Mouse (Mus musculus) heart, embryonic 14.5 days (tissue): ENCODE results near the gene Jund. TPM values are rescaled to one million over a fixed set of nuclear protein-coding genes. Genes with fewer than 3 reads are reported as not detected.

Experiments
- ATAC-seq: fragments of 200-750 bp; cut with Nextera tagmentation; 2 replicates; pipeline ENCODE4 v1.8.0; 2017; ENCODE audit warnings: low read depth, moderate TSS enrichment; ENCODE audit not compliant: insufficient number of reproducible peaks, insufficient read depth, low FRiP score
- H3K27ac ChIP-seq, 2 experiments: fragments of 200-500 bp in 1 of 2; fragments of 300-500 bp in 1 of 2; sonication (generic) in 1 of 2; replicated peaks in 1 of 2; 2 replicates each; pipeline ENCODE4 v1.5.1; 2012 to 2014; ENCODE audit warnings: low read depth in 2 of 2, low read length in 2 of 2, control low read depth in 1 of 2, mild to moderate bottlenecking in 1 of 2, mixed read lengths in 1 of 2; ENCODE audit not compliant: control insufficient read depth in 1 of 2, insufficient read depth in 1 of 2
- H3K27me3 ChIP-seq: fragments of 300-500 bp; sonication (generic); 2 replicates; pipeline ENCODE4 v1.6.1; 2014; ENCODE audit warnings: mild to moderate bottlenecking, low read length, control low read depth; ENCODE audit not compliant: control insufficient read depth, insufficient read depth
- H3K36me3 ChIP-seq: fragments of 300-500 bp; sonication (generic); 2 replicates; pipeline ENCODE4 v1.6.1; 2014; ENCODE audit warnings: mild to moderate bottlenecking, control low read depth, low read length, mixed read lengths; ENCODE audit not compliant: control insufficient read depth, insufficient read depth
- H3K4me1 ChIP-seq, 2 experiments: fragments of 200-500 bp in 1 of 2; fragments of 300-500 bp in 1 of 2; sonication (generic) in 1 of 2; 2 replicates each; pipeline ENCODE4 v1.6.1; 2012 to 2014; ENCODE audit warnings: low read length in 2 of 2, control low read depth in 1 of 2, mixed read lengths in 1 of 2; ENCODE audit not compliant: control insufficient read depth in 2 of 2, insufficient read depth in 2 of 2
- H3K4me2 ChIP-seq: fragments of 300-500 bp; sonication (generic); 2 replicates; pipeline ENCODE4 v1.6.1; 2014; ENCODE audit warnings: mild to moderate bottlenecking, low read length
- H3K4me3 ChIP-seq, 2 experiments: fragments of 200-500 bp in 1 of 2; fragments of 300-500 bp in 1 of 2; sonication (generic) in 1 of 2; 2 replicates each; pipeline ENCODE4 v1.5.1; 2012 to 2014; ENCODE audit warnings: low read length in 2 of 2, mild to moderate bottlenecking in 2 of 2, control low read depth in 1 of 2, low read depth in 1 of 2, moderate library complexity in 1 of 2; ENCODE audit not compliant: control insufficient read depth in 1 of 2, insufficient read depth in 1 of 2
- H3K9ac ChIP-seq: fragments of 300-500 bp; sonication (generic); 2 replicates; pipeline ENCODE4 v1.6.1; 2014; ENCODE audit warnings: mild to moderate bottlenecking, low read length
- H3K9me3 ChIP-seq: fragments of 300-500 bp; sonication (generic); 2 replicates; pipeline ENCODE4 v1.6.1; 2016; ENCODE audit warnings: low read length, control low read depth; ENCODE audit not compliant: control insufficient read depth
- WGBS: fragments of 180-500 bp; shearing (Covaris S2); extraction: QIAGEN DNeasy Blood & Tissue Kit; methylation state at CpG from one replicate; pipeline ENCODE4 v1.1.7; 2014; 5-methylcytosine and 5-hydroxymethylcytosine counted together
- polyA plus RNA-seq: library from polyadenylated mRNA; unstranded; fragments of >200 nt; fragmentation: Nextera tagmentation; extraction: Ambion mirVana; gene quantifications from 2 replicates; pipeline ENCODE4 v1.2.1, GENCODE M21; 2014

Gene Jund
- polyA plus RNA-seq, 1 experiment from 2014 or later: 137 TPM

DNA sequence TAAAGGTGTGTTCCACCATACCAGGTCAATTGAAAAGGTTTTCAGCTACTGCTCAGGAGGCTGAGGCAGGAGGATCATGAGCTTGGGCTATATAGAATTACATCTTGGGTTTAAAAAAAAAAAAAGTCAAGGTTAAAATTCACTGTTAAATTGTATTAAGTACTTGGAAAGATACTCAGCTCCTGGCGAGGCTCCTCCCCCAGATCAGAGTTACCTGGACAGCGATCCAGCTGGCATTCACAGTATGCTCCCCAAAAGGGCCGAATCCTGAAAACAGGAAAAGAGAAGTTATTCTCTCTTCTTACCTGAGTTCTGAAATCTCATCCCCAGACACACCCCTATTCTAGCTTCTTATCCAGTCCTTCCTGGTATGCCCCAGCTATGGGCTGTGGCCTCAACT is 41.5 kb upstream of the Jund start:
- H3K9me3 ChIP-seq: no peaks in the 10 kb centered on the region
- no peak overlapping the region for H3K27ac ChIP-seq
- no peak overlapping the region for H3K9ac ChIP-seq
- no peak overlapping the region for H3K4me3 ChIP-seq
- ATAC-seq: no peak
- peaks cover 42% of the 10 kb centered on the region for H3K36me3 ChIP-seq
- 98% methylated on average over 3 of the region's 3 CpGs for WGBS
- peak overlapping the region; percentile 95; the same call in 1 of the 2 replicates for H3K4me2 ChIP-seq
- no peaks in the 10 kb centered on the region for H3K27me3 ChIP-seq
- peaks cover 15 to 23% of the 10 kb centered on the region in 2 experiments for H3K4me1 ChIP-seq

DNA sequence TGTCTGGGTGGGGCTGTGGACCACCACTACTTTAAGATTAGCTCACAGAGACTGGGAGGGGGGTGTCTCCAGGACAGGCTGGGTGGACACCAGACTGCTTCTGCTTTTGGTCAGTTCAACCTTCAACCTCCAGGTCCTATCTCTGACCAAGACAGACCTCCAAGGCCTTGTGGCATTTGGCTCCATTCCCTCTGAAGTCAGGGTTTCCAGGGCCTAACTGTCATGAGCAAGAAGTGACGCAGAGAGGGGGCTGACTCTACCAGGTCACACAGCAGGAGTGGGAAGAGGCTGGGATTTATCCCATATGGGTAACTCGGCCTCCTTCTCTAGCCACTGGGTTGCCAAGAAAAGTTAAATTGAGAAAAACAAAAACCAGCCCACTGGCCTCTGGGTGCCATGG is 41.0 kb upstream of the Jund start:
- Histone ChIP-seq H3K9me3 (no peaks in the 10 kb centered on the region), H3K27me3 (no peaks in the 10 kb centered on the region), H3K4me3 (0 out of 4 replicates have a peak overlapping the region, but pooled peaks of 1 of the 2 experiments have one; percentile 88), H3K4me2 (peak overlapping the region; percentile 95), H3K9ac (peak overlapping the region; percentile 95), H3K36me3 (peaks cover 37% of the 10 kb centered on the region), H3K4me1 (peaks cover 15 to 23% of the 10 kb centered on the region in 2 experiments), H3K27ac (no peak overlapping the region)
- no peak for ATAC-seq
- WGBS: 76% methylated on average over 2 of the region's 2 CpGs

DNA sequence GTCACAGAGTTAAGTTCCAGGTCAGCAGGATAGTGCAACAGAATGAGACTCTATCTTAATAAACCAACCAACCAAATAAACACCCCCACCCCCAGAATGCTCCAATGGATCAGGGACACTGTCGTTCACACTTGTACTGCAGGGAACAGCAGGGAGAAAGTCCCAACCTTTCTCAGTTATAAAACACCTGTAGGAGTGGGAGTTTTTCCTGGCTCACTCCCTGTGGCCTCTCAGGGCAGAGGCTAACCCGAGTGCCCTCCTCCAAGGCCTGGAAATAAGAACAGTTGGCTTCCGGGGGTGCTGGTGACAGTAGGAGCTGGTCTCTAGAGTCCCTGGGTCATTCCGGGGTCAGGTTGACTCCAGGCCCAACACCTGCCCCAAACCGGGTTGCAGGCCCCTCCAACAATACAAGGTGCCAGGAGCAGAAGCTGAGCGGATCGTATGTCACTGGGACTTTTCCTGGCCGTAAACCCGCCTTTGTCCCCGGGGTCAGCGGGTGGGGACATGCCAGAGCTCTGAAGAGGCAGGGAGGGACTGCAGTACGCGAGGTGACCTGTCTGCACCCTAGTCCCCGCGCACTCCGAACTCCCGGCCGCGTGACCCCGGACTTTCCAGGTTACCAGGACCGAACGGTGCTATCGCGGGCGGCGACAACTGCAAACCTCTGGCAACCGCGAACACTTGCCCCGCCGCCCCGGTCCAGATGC is 39.7 kb upstream of the Jund start:
- under 1% methylated on average over 31 of the region's 31 CpGs for WGBS
- no peaks in the 10 kb centered on the region for H3K9me3 ChIP-seq
- peak overlapping the region; percentile 88 to 89 for H3K4me3 ChIP-seq
- no peaks in the 10 kb centered on the region for H3K27me3 ChIP-seq
- H3K36me3 ChIP-seq: peaks cover 34% of the 10 kb centered on the region
- ATAC-seq: peak; percentile 61
- H3K27ac ChIP-seq: peak overlapping the region; percentile 82 to 89
- H3K9ac ChIP-seq: peak overlapping the region; percentile 95
- H3K4me2 ChIP-seq: peak overlapping the region; percentile 95
- H3K4me1 ChIP-seq: peaks cover 15 to 23% of the 10 kb centered on the region in 2 experiments

DNA sequence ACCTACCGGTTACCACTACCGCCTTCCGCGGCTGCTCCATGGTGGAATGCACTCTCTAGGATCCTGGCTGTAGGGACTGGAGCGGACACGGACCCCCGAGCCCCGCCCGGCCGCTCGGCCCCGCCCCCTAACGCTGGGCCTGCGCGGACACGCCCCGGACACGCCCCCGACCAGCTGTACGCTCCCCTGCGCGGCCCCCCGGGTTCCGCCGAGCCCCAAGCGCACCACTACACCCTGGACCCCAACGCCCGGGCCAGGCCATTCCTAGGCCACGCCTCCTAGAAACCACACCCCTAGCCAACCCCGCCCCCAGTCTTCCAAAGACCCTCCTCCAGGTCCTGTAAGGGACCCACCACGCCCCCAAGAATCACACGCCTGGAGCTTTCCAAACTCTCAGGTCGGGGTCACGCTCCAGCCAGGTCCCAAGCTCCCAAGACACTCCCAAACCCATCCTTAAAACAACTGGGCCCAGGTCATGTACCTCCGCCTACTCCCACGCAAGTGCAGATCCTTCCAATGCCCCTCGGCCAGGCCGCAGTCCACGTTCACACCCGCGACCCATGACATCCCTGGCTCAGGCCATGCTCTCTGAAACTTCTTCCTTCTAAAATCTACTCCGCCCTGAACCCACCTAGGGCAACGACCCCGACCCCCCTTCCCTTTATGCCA is 39.0 kb upstream of the Jund start:
- 1% methylated on average over 44 of the region's 44 CpGs for WGBS
- Histone ChIP-seq H3K36me3 (peaks cover 28% of the 10 kb centered on the region), H3K4me1 (peaks cover 15 to 23% of the 10 kb centered on the region in 2 experiments), H3K4me2 (peak overlapping the region; percentile 95), H3K9ac (peak overlapping the region; percentile 95), H3K9me3 (no peaks in the 10 kb centered on the region), H3K27ac (peak overlapping the region; percentile 82 to 89), H3K4me3 (peak overlapping the region; percentile 88 to 89), H3K27me3 (no peaks in the 10 kb centered on the region)
- ATAC-seq: peak; percentile 96

DNA sequence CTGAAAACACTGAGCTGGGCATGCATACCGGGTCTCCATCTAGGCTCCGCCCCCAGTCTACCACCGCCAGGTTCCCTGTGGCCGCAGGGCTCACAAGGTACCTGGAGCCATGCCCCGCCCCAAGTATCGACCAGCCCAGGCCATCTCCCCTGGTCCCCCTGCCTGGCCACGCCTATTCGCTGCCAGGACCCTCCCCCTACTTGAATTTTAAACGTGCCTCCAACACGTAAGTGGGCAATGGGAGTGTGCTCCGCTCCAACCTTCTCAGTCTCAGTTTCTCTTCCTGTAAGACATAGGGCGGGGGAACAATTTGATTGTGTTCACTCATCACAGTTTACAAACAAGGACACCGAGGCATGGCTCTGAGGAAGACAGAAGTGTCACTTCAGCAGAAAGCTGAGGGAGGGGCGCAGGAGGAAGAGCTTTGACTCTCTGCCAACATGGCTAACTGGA is 38.5 kb upstream of the Jund start, which contains the start of gene Pgpep1:
Gene Pgpep1 (minus strand): TSS at position 116 of the 453 bp plus-strand sequence.
- H3K4me1 ChIP-seq: peaks cover 15 to 23% of the 10 kb centered on the region in 2 experiments
- peak; percentile 50 for ATAC-seq
- peak within 1 kb of the TSS; percentile 95 for H3K9ac ChIP-seq
- no peaks in the 10 kb centered on the region for H3K27me3 ChIP-seq
- H3K9me3 ChIP-seq: no peaks in the 10 kb centered on the region
- WGBS: 4% methylated on average over 14 of the region's 14 CpGs
- peak within 1 kb of the TSS; percentile 82 to 89 for H3K27ac ChIP-seq
- H3K4me3 ChIP-seq: peak within 1 kb of the TSS; percentile 88 to 89
- H3K36me3 ChIP-seq: peaks cover 22% of the 10 kb centered on the region
- H3K4me2 ChIP-seq: peak within 1 kb of the TSS; percentile 95

DNA sequence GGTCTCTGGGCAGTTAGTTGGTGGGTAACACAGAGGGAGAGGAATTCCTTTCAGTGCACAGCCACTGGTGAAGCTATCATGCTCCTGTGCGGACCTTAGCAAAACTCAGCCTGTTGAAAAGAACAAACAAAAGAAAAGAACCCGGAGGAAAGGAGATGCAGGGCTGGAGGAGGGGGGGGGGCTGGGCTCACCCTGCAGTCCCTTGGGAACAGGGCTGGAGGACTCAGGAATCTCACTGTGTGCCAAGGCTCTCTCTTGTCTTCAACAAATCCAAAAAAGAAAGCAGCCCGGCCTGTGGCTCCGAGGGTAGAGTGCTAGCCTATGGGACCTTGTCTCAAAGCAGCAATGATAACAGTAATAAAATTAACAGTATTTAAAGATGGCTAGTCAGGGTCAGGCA is 35.1 kb upstream of the Jund start:
- Histone ChIP-seq H3K27me3 (no peaks in the 10 kb centered on the region), H3K9ac (no peak overlapping the region), H3K4me1 (peaks cover 5 to 11% of the 10 kb centered on the region in 2 experiments; a peak in 3 of 4 replicates), H3K36me3 (no peaks in the 10 kb centered on the region), H3K9me3 (no peaks in the 10 kb centered on the region), H3K4me3 (no peak overlapping the region), H3K27ac (no peak overlapping the region), H3K4me2 (no peak overlapping the region)
- no peak for ATAC-seq
- WGBS: 51% methylated on average over 4 of the region's 4 CpGs

DNA sequence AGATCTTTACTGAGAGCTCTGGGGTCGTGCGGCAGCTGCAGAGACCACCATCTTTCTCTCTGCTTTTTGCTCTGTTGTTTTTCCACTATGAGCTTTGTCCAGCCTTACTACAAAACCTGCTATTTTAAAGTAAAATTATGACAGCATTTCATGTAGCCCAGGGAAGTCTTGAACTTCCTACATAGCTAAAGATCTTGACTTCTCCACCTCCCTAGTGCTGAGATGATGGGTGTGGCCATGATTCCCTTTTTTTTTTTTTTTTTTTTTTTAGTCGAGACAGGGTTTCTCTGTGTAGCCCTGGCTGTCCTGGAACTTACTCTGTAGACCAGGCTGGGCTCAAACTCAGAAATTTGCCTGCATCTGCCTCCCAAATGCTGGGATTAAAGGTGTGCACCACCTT is 34.1 kb upstream of the Jund start:
- Histone ChIP-seq H3K36me3 (no peaks in the 10 kb centered on the region), H3K9ac (no peak overlapping the region), H3K27me3 (no peaks in the 10 kb centered on the region), H3K4me3 (no peak overlapping the region), H3K27ac (no peak overlapping the region), H3K4me1 (peaks cover 5 to 6% of the 10 kb centered on the region in 2 experiments; a peak in 3 of 4 replicates), H3K4me2 (no peak overlapping the region), H3K9me3 (no peaks in the 10 kb centered on the region)
- WGBS: 70% methylated on average over 3 of the region's 3 CpGs
- ATAC-seq: no peak
